Mouse (Mus musculus): Measurements from ENCODE around the gene 5730596B20Rik.

5730596B20Rik gene

DNA sequence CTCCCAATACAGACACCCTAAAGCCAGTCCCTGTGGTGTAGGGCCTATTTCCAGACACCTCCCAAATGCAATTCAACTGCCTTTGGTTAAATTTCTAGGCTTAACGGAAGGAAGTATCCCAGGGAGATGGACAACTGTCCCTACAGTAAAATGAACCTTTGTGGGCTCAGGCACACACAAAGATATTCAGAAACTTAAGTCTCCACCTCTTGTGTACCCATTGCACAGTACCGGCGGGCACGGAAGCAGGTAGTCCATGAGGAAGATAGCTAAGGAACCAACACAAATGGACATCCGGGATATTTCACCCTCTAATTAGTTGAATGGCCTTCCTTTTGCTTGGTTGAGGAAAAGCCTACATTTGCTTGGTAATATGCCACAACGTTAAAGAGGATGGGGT lies 907 bp upstream of the 5730596B20Rik start:
- no peak for DNase-seq

DNA sequence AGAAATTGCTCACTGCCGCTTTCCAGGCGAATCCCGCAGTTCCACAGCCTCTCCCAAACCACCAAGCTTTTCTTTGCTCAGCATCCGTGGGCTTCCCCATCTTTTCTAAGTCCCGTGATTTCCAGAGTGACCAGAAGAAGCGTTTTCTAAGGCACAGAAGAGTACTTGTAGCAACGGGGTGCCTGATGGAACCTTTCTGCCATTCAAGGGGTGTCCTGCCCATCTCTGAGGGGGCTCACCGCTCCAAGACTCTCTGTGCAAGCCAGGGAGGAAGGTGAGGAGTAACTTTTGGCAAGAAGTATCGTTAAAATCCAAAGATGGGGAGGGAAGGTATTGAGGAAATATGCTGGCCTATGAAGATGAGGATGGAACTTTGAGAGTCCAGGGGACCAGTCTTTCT lies 508 bp downstream of the 5730596B20Rik start:
- no peak for DNase-seq

DNA sequence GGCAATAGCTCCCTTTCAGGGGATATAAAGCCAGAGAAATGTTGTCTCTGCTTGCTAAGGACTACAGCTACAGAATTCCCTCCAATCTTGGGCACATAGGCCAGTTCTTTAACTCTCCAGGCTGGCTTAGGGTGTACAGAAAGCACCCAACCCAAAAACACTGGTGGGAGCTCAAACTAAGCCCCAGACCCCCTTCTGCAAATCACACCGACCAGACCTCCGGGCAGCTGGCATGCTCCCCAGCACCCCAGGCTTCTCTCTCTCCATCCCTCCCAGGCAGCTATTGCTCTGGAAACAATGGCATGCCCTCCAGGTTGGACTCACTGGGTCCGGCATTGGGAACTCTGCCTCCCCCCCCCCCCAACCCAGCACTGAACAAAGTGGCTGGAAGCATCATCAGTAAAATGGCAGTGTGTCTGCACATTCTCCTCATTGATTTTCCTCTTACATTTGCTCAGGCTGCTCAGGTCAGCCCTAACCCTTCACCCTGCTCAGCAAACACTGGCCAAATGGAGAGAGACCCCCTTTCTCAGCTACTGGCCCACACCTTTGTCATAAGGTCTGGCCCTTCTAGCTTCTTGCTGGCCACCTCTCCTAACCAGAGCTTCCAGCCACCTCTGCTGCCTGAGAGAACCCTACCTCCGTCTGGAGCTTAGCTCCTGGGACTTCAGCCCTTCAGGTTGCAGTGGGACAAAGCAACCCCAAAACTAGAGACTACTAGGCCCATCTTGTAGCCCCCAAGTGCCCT lies 1.8 kb downstream of the 5730596B20Rik start:
- no peak for DNase-seq

DNA sequence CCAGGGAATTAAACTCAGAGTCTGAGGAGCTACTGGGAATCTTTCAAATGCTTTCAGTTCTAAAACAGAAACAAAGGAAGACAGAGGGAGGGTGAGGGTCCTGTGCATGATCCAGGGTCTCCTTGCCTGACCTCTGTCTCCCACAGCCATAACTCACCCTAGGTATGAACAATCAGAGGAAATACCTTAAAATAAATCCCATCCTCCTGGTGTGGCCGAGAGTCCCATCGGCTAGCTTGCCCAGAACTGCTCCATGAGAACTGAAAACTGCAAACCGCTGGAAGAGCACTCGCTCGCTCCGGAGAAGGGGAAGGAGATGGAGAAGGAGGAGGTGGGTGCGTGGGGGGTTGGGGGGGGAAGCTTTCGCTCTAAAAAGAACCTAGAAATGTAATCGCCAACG lies 2.4 kb downstream of the 5730596B20Rik start:
- no peak for DNase-seq

- no peak for DNase-seq
Observed at GRCm38 (mm10) chr6:52180213-52180710, 3.0 kb downstream of the 5730596B20Rik start.

GRCm38 (mm10) chr6:52180726-52181125 lies 3.4 kb downstream of the 5730596B20Rik start:
- DNase-seq: no peak

- no peak for DNase-seq
Observed at GRCm38 (mm10) chr6:52182030-52182429, 4.7 kb downstream of the 5730596B20Rik start.

- no peak for DNase-seq
Observed at GRCm38 (mm10) chr6:52182793-52183192, 5.5 kb downstream of the 5730596B20Rik start.

GRCm38 (mm10) chr6:52183311-52184080 lies 6.2 kb downstream of the 5730596B20Rik start:
- DNase-seq: peak in 1 of 2 experiments; percentile 14

GRCm38 (mm10) chr6:52184668-52185067 lies 7.4 kb downstream of the 5730596B20Rik start:
- DNase-seq: peak in 1 of 2 experiments; percentile 4

DNA sequence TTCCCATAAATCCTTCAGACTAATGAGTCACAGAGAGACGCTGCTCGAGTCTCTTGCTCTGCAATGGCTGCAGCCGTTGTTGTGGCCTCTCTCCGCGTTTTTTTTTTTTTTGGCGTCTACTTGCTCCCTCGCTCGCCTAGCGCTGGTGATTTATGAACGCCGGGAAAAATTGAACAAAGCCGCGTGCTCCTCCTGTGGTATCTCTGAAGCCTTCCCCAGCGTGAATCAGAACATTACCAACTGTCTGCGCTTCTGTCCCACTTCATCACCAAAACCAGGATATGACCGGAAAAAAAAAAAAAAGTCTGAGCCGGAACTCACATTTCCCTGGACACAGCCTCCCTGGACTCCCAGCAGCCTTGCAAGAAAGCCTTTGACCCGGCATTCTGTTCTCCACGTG lies 7.9 kb downstream of the 5730596B20Rik start:
- peak in 1 of 2 experiments; percentile 9 for DNase-seq

DNA sequence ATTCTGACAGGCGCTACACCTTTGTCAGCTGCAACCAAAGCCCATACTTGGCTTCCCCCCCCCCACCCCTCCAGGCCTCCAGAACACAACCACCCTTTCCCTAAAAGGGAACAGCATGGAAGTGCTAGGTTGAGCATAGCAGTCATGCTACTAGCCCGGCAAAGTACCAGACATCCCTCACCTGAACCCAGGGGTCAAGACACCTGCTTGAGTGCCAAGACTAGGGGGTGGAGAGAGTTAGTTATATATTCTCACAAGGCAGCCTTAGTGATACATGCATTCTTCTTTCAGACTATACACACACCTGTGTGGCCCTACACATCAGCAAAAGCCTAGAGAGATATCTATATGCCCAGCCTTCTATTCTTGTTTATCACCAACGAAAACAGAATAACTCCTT lies 8.5 kb downstream of the 5730596B20Rik start:
- no peak for DNase-seq

- DNase-seq: no peak
Observed at GRCm38 (mm10) chr6:52186500-52186899, 9.2 kb downstream of the 5730596B20Rik start.

GRCm38 (mm10) chr6:52189172-52189591 lies 11.9 kb downstream of the 5730596B20Rik start:
- peak in 1 of 2 experiments; percentile 53 for DNase-seq

DNA sequence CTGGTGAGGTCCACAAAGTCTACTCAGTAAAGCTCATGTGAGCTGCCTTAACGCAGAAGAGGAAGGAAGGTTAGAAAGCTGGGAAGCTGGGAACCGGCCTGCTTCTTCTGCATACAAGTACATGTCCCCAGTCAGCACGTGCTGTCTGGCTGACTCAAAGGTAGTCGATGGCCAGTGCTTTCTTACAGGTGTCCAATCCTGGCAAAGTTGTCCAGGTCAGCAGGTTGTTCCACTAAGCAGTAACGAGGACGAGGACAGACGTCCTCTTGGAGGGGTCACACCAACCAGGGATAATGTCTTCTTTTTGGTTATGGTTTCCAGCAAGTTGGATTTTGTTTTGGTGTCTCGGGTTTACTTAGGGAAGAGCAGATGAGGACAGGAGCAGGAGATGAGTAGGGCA lies 12.6 kb downstream of the 5730596B20Rik start:
- DNase-seq: peak in 1 of 2 experiments; percentile 4

GRCm38 (mm10) chr6:52190410-52190809 lies 13.1 kb downstream of the 5730596B20Rik start:
- peak in 1 of 2 experiments; percentile 45 for DNase-seq

- DNase-seq: peak in 1 of 2 experiments; percentile 11
Observed at GRCm38 (mm10) chr6:52190906-52191810, 13.9 kb downstream of the 5730596B20Rik start, which contains the start of gene Hoxa4. Gene Hoxa4, minus strand, starts transcription at chr6:52191753.

GRCm38 (mm10) chr6:52191860-52192550 lies 14.7 kb downstream of the 5730596B20Rik start:
- peak; percentile 79 to 85 for DNase-seq

GRCm38 (mm10) chr6:52194690-52195089 lies 17.4 kb downstream of the 5730596B20Rik start:
- no peak for DNase-seq

- no peak for DNase-seq
Observed at GRCm38 (mm10) chr6:52196811-52197210, 19.5 kb downstream of the 5730596B20Rik start.

GRCm38 (mm10) chr6:52197271-52197670 lies 20.0 kb downstream of the 5730596B20Rik start:
- DNase-seq: peak; percentile 71 to 80
